Mouse (Mus musculus) myocyte (in vitro differentiated cells): ENCODE results near the gene Csde1.

ENCODE experiments used
- POLR2A ChIP-seq: IDR thresholded peaks from one replicate; pipeline ENCODE4 v1.6.1; 2011; ENCODE audit warnings: low read depth, mild to moderate bottlenecking, control low read depth, moderate library complexity; ENCODE audit not compliant: insufficient read length
- TCF12 ChIP-seq: IDR thresholded peaks from one replicate; pipeline ENCODE4 v1.6.1; 2011; ENCODE audit warnings: mild to moderate bottlenecking, control low read depth; ENCODE audit not compliant: poor library complexity, insufficient read depth, severe bottlenecking

GRCm38 (mm10) chr3:103081051-103081450, 60.8 kb downstream of the Csde1 start:
- no peak for TF ChIP-seq POLR2A
- TF ChIP-seq TCF12, result no peak
